Mouse (Mus musculus) midbrain, embryonic 11.5 days (tissue): ENCODE results near the gene Lgals4. TPM values are rescaled to one million over a fixed set of nuclear protein-coding genes. Genes with fewer than 3 reads are reported as not detected.

Experiments
- ATAC-seq: fragments of 200-750 bp; cut with Nextera tagmentation; 2 replicates; pipeline ENCODE4 v1.8.0; 2017; ENCODE audit warnings: moderate TSS enrichment, moderate library complexity; ENCODE audit not compliant: low FRiP score
- DNase-seq: peaks from one replicate; pipeline ENCODE4 v3.0.0; 2015; ENCODE audit warnings: low spot score; ENCODE audit errors: missing footprints
- H3K27ac ChIP-seq: fragments of 300-500 bp; sonication (generic); 2 replicates; pipeline ENCODE4 v1.5.1; 2014; ENCODE audit warnings: low read depth, low read length
- H3K27me3 ChIP-seq: fragments of 300-500 bp; sonication (generic); 2 replicates; pipeline ENCODE4 v1.6.1; 2014; ENCODE audit warnings: mild to moderate bottlenecking, low read length, moderate library complexity, mixed read lengths; ENCODE audit not compliant: control insufficient read depth, insufficient read depth
- H3K36me3 ChIP-seq: fragments of 300-500 bp; sonication (generic); 2 replicates; pipeline ENCODE4 v1.6.1; 2014; ENCODE audit warnings: mild to moderate bottlenecking, low read length, moderate library complexity, mixed read lengths; ENCODE audit not compliant: control insufficient read depth, insufficient read depth
- H3K4me1 ChIP-seq: fragments of 300-500 bp; sonication (generic); 2 replicates; pipeline ENCODE4 v1.6.1; 2014; ENCODE audit warnings: low read length; ENCODE audit not compliant: control insufficient read depth, insufficient read depth
- H3K4me2 ChIP-seq: fragments of 300-500 bp; sonication (generic); 2 replicates; pipeline ENCODE4 v1.6.1; 2014; ENCODE audit warnings: mild to moderate bottlenecking, moderate library complexity
- H3K4me3 ChIP-seq: fragments of 300-500 bp; sonication (generic); 2 replicates; pipeline ENCODE4 v1.5.1; 2014; ENCODE audit warnings: low read depth, low read length
- H3K9ac ChIP-seq: fragments of 300-500 bp; sonication (generic); 2 replicates; pipeline ENCODE4 v1.6.1; 2014; ENCODE audit warnings: low read length
- H3K9me3 ChIP-seq: fragments of 300-500 bp; sonication (generic); 2 replicates; pipeline ENCODE4 v1.6.1; 2016; ENCODE audit warnings: low read length; ENCODE audit not compliant: control insufficient read depth
- WGBS: fragments of 180-500 bp; shearing (Covaris S2); extraction: QIAGEN DNeasy Blood & Tissue Kit; methylation state at CpG from one replicate; pipeline ENCODE4 v1.1.7; 2014; 5-methylcytosine and 5-hydroxymethylcytosine counted together
- polyA plus RNA-seq: library from polyadenylated mRNA; unstranded; fragments of >200 nt; fragmentation: Nextera tagmentation; extraction: Ambion mirVana; gene quantifications from 2 replicates; pipeline ENCODE4 v1.2.1, GENCODE M21; 2014

Lgals4 gene
- polyA plus RNA-seq = 1.3 and 1.7 TPM in 2 replicates

GRCm38 (mm10) chr7:28833723-28834347 is at the start of gene Lgals4:
Gene Lgals4, plus strand, starts transcription at chr7:28833854.
- H3K36me3 ChIP-seq = peaks cover 5% of the 10 kb centered on the region; the same call in 1 of the 2 replicates
- no peak within 1 kb of the TSS for H3K4me2 ChIP-seq
- no peak for ATAC-seq
- no peak for DNase-seq
- H3K27me3 ChIP-seq = no peaks in the 10 kb centered on the region
- H3K27ac ChIP-seq = no peak within 1 kb of the TSS
- no peaks in the 10 kb centered on the region for H3K4me1 ChIP-seq
- 85% methylated on average over 6 of the region's 6 CpGs for WGBS
- H3K4me3 ChIP-seq = no peak within 1 kb of the TSS
- H3K9ac ChIP-seq = no peak within 1 kb of the TSS
- H3K9me3 ChIP-seq = no peaks in the 10 kb centered on the region

- Histone ChIP-seq H3K27me3 (no peaks in the 10 kb centered on the region), H3K4me2 (no peak overlapping the region), H3K4me3 (no peak overlapping the region), H3K9me3 (no peaks in the 10 kb centered on the region), H3K27ac (no peak overlapping the region), H3K36me3 (no peaks in the 10 kb centered on the region), H3K4me1 (peaks cover 3% of the 10 kb centered on the region), H3K9ac (no peak overlapping the region)
- no peak for ATAC-seq
- no peak for DNase-seq
- 76% methylated on average over 5 of the region's 5 CpGs for WGBS
Measured at GRCm38 (mm10) chr7:28785161-28785560, 48.5 kb upstream of the Lgals4 start.

- H3K36me3 ChIP-seq = no peaks in the 10 kb centered on the region
- H3K4me2 ChIP-seq = no peak overlapping the region
- 93% methylated on average over 9 of the region's 9 CpGs for WGBS
- no peak overlapping the region for H3K9ac ChIP-seq
- DNase-seq (no peak), ATAC-seq (no peak)
- H3K4me1 ChIP-seq = no peaks in the 10 kb centered on the region
- no peak overlapping the region for H3K4me3 ChIP-seq
- H3K27ac ChIP-seq = no peak overlapping the region
- H3K27me3 ChIP-seq = no peaks in the 10 kb centered on the region
- H3K9me3 ChIP-seq = no peaks in the 10 kb centered on the region
Measured at GRCm38 (mm10) chr7:28787884-28788283, 45.8 kb upstream of the Lgals4 start.

- H3K9me3 ChIP-seq = no peaks in the 10 kb centered on the region
- no peak within 1 kb of the TSS for H3K4me3 ChIP-seq
- DNase-seq (no peak), ATAC-seq (no peak)
- no peaks in the 10 kb centered on the region for H3K4me1 ChIP-seq
- no peak within 1 kb of the TSS for H3K9ac ChIP-seq
- no peaks in the 10 kb centered on the region for H3K36me3 ChIP-seq
- WGBS = 74% methylated on average over 5 of the region's 5 CpGs
- no peak within 1 kb of the TSS for H3K4me2 ChIP-seq
- no peak within 1 kb of the TSS for H3K27ac ChIP-seq
- no peaks in the 10 kb centered on the region for H3K27me3 ChIP-seq
Measured at GRCm38 (mm10) chr7:28788307-28789195, 45.1 kb upstream of the Lgals4 start, which contains the start of gene Rinl. Gene Rinl, plus strand, starts transcription at chr7:28788969.

GRCm38 (mm10) chr7:28789235-28789634 is 44.4 kb upstream of the Lgals4 start:
- Histone ChIP-seq H3K36me3 (no peaks in the 10 kb centered on the region), H3K27ac (no peak overlapping the region), H3K9ac (no peak overlapping the region), H3K27me3 (no peaks in the 10 kb centered on the region), H3K9me3 (no peaks in the 10 kb centered on the region), H3K4me2 (no peak overlapping the region), H3K4me3 (no peak overlapping the region), H3K4me1 (no peaks in the 10 kb centered on the region)
- DNase-seq (no peak), ATAC-seq (no peak)
- WGBS = 83% methylated on average over 3 of the region's 3 CpGs

- Histone ChIP-seq H3K27ac (no peak overlapping the region), H3K4me2 (no peak overlapping the region), H3K9ac (no peak overlapping the region), H3K4me3 (no peak overlapping the region), H3K4me1 (no peaks in the 10 kb centered on the region), H3K27me3 (no peaks in the 10 kb centered on the region), H3K9me3 (no peaks in the 10 kb centered on the region), H3K36me3 (no peaks in the 10 kb centered on the region)
- peak; percentile 40; the same call in 1 of the 2 replicates for ATAC-seq
- WGBS = 50% methylated on average over 8 of the region's 8 CpGs
- DNase-seq = no peak
Measured at GRCm38 (mm10) chr7:28790066-28790806, 43.4 kb upstream of the Lgals4 start.

GRCm38 (mm10) chr7:28791706-28792105 is 41.9 kb upstream of the Lgals4 start:
- no peak overlapping the region for H3K4me3 ChIP-seq
- no peaks in the 10 kb centered on the region for H3K27me3 ChIP-seq
- H3K36me3 ChIP-seq = no peaks in the 10 kb centered on the region
- H3K9ac ChIP-seq = no peak overlapping the region
- H3K9me3 ChIP-seq = no peaks in the 10 kb centered on the region
- no peaks in the 10 kb centered on the region for H3K4me1 ChIP-seq
- H3K4me2 ChIP-seq = no peak overlapping the region
- DNase-seq (no peak), ATAC-seq (no peak)
- H3K27ac ChIP-seq = no peak overlapping the region

GRCm38 (mm10) chr7:28792391-28793185 is 41.1 kb upstream of the Lgals4 start:
- ATAC-seq (no peak), DNase-seq (no peak)
- 82% methylated on average over 13 of the region's 14 CpGs for WGBS
- no peak overlapping the region for H3K4me2 ChIP-seq
- no peaks in the 10 kb centered on the region for H3K9me3 ChIP-seq
- peaks cover 2% of the 10 kb centered on the region; the same call in 1 of the 2 replicates for H3K4me1 ChIP-seq
- no peak overlapping the region for H3K27ac ChIP-seq
- H3K36me3 ChIP-seq = no peaks in the 10 kb centered on the region
- no peaks in the 10 kb centered on the region for H3K27me3 ChIP-seq
- no peak overlapping the region for H3K4me3 ChIP-seq
- no peak overlapping the region for H3K9ac ChIP-seq
